Mouse (Mus musculus) large intestine, adult 2 months (tissue): ENCODE data around the gene Atp5c1. TPM values are rescaled to one million over a fixed set of nuclear protein-coding genes. Genes with fewer than 3 reads are reported as not detected.

Experiments
- DNase-seq: peaks from one replicate; pipeline ENCODE4 v3.0.0-alpha.2; 2012; ENCODE audit warnings: low read depth, low spot score
- WGBS: fragments of 180-500 bp; shearing (Covaris S2); methylation state at CpG from one replicate; pipeline ENCODE4 v1.1.7; 2018; 5-methylcytosine and 5-hydroxymethylcytosine counted together
- polyA plus RNA-seq: library from polyadenylated mRNA; depleted of rRNA; stranded (reverse); fragments of >200 nt; gene quantifications from 2 replicates; pipeline ENCODE4 v1.2.3, GENCODE M21; 2012; rRNA removed

Atp5c1 gene
- 469 and 586 TPM in 2 replicates for polyA plus RNA-seq

DNA sequence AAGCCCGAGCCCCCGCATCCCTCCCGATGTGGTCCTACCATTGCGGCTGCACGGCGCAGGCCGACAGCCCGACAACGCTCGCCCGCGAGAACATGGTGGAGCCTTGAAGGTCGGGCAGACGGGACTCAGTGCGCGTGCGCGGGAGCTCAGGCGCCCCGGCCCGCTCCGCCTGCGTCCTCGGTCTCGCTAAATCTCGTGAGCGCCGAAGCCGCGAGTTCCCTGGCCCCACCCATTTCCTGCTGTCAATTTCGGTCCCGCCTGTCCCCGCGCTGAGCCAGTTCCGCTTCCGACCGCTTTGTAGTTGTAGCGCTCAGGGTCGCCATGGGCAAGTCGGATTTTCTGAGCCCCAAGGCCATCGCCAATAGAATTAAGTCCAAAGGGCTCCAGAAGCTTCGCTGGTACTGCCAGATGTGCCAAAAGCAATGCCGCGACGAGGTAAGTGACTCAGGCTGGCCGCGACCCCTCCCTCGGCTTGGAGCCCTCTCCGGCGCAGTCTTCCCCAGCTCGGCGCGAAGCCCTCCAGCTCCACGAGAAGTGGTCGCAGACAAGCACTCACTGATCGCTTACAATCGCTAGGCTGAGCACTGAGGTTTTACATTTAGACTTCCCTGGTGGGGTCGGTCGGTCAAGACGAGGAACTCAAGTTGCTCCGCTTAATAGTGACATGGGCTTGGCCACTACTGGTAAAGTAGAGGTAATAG is at the start of gene Atp5c1, which contains the start of gene Kin:
TSS of gene Atp5c1 (minus strand) at position 201 of the 701 bp plus-strand sequence.
TSS of gene Kin (plus strand) at position 284 of the 701 bp plus-strand sequence.
- peak; percentile 84 for DNase-seq
- WGBS: under 1% methylated on average over 61 of the region's 61 CpGs

DNA sequence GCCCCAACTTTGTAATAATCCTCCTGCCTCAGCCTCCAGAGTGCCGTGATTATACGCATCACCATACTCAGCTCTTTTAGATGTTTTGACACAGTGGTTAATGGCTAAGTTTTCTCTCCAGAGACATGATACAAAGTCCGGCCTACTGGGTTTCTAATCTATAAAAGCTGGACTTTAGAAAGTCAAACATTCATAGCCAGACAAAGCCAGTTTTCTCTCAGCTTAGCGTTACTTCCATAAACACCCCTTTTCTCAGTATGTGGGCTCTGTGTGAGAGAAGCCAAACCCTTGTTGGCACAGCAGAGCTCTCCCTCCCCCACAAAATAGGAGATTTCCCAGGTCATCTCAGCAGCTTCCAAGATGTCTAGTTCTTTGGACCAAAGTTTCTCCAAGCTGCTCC is 48.3 kb upstream of the Atp5c1 start:
- DNase-seq: no peak
- WGBS: 33% methylated on average over 4 of the region's 4 CpGs

DNA sequence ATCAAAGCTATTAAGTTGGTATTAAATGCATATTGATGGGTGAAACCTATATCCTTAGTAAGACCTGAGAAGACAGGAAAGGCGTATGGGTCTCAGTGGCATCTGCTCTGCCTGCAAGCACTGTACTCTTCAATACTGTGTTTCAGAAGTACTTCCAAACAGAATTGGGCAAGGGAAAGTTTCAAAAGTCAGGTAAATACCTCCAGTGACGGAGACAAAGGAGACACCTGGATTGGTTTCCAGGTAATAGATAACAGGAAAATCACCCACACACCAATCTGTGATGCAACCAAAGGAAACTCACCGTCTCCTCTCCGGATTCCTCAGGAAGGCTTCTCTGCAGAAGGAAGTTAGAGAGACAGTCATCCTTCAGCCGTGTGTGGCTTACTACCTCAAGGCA is 47.2 kb upstream of the Atp5c1 start:
- 86% methylated on average over 5 of the region's 5 CpGs for WGBS
- DNase-seq: no peak

DNA sequence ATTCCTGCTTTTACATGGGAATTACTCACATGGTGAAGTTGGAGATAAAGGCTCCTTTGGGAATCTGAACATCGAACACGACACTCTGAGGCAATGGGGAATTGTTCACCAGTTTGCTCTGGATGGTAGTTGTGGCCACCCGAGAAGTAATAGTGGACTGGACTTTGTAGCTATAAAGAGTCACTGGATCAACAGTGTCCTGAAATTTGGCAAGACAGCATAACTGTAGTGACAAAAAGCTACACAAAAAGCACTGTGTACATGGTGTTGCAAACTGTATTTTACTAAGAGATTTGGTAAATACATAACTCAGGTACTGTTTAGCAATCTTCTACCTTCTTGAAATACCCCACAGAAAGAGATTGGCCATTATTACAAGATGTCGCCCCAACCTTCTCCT is 45.8 kb upstream of the Atp5c1 start:
- no peak for DNase-seq
- 65% methylated on average over 4 of the region's 4 CpGs for WGBS

DNA sequence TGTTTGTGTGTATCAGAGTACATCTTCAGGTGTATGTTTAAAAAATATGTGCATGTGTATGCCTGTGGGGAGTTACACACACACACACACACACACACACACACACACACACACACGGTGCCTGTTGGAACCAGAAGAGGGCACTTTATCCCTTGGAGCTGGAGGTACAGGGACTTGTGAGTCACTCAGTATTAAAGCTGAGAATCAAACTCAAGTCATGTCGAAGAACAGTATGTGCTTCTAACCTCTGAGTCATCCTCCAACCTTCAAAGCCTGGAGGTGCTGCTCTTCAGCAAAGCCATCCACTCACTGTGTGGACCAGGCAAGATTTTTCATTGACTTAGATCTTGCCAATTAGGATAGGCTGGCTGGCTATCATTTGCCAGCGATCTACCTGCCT is 41.5 kb upstream of the Atp5c1 start:
- 47% methylated on average over 3 of the region's 3 CpGs for WGBS

DNA sequence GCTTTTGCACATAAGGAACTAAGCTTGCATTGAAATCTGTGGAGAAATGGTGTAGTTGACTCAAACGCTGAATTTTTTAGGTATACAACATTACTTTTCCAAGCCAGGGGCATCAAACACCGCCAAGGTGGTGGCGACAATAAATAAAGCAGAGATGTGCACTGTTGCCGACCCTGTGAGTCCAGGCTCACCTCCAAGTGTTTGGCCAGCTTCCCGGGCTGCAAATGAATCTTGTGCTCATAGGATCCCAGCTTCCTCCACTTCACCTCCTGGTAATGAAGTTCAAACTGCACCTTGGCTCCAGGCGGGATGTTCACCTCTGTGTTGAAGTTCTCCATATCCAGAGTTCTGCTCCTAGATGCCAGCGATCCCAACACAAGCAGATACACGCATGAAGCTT is 39.0 kb upstream of the Atp5c1 start:
- 71% methylated on average over 8 of the region's 8 CpGs for WGBS
- no peak for DNase-seq

More for the DNA sequence above, 41.5 kb upstream of the Atp5c1 start:
- no peak for DNase-seq

DNA sequence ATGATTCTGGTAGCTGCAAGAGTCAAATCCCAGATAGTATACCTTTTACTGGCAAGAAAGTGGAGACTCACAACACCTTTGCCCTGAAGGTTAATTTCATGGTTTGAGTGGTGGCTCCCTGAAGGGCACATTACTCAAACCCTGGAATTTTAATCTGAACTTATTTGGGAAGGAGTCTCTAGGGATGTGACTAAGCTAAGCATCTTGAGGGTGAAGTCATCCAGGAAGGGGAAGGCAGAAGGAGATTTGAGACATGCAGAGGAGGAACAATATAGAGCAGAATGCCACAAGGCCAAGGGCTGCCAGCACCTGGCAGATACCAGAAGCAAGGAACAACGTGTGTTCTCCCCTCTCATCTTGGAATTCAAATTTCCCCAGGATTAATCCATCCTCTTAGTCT is 38.4 kb upstream of the Atp5c1 start:
- WGBS: 63% methylated on average over 1 of the region's 1 CpGs
- no peak for DNase-seq

DNA sequence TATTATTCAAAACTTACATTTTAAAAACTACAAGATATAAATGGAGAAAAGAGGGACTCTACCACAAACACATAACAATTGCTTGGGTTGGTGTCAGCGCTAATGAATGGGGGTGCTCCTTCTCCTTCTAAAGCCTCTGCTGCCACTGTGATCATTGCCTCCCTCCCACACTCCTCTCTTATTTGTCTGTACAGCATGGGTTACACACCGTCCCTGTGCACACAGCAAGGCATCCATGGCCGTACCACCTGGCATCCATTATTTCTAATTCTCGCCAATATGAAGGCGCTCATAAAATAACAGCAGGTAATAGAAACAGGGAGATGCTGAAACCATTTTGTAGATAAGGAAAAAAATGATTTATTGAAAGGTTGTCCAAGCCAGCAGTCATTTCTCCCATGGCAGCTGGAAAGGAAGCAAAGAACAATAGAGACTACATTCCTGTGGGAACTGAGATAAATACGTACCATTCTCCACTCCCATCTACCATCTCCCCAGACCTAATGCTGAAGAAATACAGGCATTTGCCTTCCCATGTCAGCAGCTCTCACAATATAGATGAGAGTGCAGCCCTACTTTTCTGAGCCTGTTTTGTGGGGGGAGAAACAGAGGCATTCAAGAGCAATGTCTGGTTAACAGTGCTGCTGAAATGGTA is 28.4 kb upstream of the Atp5c1 start:
- WGBS: 73% methylated on average over 6 of the region's 6 CpGs
- no peak for DNase-seq

DNA sequence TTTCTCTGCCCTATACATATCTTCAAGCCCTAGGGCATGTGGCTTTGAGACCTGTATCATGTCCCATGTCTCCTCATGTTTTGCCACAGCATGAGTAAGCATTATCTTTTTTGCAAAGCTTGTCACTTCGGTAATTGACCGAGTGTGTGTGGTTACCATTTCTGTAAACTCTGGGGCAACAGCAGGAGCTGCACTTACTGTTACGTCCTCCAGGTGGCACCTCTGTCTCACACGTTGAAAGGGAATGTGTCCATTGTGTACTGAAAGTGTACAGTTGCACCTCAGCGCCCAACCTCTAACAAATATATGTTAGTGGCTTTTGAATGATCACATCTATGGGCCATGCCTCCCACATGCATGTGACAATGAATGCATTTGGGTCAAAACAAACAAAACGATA is 20.9 kb upstream of the Atp5c1 start:
- 21% methylated on average over 6 of the region's 6 CpGs for WGBS
- DNase-seq: no peak

DNA sequence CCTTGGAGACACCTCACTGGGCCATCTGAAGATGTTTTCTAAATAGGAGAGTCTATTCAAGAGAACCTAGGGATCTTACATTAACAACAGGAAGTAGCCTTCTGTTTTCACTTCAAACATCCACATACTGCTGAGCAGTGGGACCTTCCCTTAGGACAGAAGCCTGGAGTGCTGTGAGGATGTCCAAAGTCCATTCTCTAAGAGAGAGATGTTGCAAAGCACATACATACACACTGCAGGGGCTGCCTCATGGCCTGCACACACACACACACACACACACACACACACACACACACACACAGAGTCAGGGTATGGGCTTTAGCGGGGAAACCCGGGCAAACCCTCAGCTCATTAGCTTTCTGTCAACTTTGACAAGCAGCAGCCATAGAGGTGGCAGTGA is 20.2 kb upstream of the Atp5c1 start:
- DNase-seq: no peak
- 66% methylated on average over 2 of the region's 2 CpGs for WGBS

DNA sequence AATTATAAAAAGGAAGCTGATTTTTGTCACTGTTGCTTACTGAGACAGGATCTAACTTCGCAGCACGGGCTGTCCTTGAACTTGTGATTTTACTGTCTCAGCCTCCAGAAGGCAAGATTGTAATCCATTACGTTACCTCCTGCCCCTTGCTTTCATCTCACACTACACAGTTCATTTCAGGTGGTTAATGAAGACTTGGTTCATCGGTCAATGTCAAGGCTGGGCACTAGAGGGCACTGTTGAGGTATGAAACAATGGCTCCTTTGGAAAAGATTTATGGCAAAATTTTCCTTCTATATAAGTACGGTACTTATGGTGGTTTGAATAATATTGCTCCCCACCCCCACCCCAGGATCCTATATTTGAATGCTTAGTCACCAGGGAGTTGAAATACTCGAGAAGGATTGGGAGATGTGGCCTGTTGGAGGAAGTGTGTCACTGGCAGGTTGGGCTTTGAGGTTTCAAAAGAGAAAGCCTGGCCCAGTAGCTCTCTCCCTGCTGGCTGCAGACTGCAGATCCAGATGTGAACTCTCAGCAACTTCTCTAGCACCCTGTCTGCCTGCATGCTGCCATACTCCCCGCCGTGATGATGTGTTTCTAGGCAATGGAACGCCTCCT is 18.4 kb upstream of the Atp5c1 start:
- 37% methylated on average over 9 of the region's 9 CpGs for WGBS
- DNase-seq: no peak

DNA sequence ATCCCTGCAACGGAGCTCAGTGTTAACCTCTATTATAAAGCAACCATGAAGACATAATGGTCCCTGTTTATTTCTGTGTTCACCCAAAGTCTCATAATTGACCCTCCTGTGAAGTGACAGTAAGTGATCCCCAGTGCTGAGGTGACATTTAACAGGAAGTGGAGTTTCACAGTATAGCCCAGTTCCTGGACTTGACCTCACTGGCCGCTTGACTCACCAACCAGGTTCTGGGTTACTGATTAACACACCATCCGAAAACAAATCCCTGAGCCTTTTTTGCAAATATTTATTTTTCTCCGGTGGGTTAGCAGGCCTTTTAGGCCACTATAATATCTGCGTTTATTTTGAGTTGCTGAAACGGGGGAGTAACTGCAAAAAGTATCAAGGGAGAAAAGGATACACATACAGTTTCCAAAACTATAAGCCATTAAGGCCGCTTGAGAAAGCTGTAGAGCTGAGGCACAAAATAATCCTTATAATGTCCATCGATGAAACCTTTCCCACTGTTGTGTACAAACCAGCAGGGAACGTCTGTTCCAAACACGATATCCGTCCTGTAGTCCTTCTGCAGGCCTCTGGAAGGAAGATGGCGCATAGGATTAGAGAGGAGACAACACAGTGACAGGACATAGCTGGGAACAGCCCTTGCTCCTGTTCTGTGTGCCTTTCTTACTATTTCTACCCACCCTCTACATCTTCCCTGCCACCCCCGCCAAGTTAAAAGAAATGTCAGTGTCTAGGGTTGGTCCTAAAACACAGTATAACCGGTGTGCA is 14.2 kb upstream of the Atp5c1 start:
- no peak for DNase-seq
- 46% methylated on average over 14 of the region's 14 CpGs for WGBS

DNA sequence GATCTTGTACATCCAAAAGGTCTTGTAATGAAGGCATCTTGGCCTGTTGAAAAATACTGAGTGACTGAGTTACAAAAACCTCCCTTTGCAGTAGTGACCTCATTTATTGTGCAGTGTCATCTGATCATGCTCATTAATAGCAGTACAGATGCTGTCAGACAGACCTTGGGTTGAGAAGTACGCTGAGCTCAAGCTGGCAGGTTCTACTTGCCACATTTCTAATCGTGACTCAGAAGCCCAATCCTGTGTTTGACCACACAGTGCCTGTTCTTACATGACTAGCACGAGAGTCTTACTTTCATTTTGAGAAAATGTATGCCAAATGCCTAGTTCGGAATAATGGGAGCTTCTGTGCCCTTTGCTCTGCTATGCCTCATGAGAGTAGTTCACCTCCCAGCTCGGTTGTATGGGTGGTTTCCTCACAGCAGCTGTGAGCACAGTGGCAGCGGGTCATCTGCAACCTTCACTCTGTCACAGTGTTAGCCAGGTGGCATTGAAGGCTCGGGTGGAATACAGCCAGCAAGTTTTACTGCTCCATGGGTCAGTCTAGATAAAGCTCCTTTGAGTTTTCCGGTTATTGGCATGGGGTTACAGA is 7.0 kb upstream of the Atp5c1 start:
- no peak for DNase-seq
- WGBS: 54% methylated on average over 8 of the region's 8 CpGs

DNA sequence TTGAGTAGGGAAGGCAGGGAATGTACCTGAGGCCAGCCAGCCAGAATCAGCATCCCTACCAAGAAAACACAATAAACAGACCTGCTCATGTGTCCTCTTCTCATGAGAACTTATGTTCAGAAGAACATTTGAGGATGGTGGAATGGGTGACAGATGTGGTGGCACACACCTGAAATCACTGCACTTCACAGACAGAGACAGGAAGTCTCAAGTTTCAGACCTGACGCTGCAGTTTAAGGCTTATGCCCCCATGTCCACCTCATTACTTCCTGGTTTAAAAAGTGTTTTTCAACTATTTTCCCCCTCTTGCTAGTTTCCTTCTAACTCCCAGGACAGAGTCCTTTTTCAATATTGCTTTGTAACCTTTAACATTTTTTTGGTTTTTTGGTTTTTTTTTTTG is 2.4 kb upstream of the Atp5c1 start:
- no peak for DNase-seq
- 78% methylated on average over 1 of the region's 1 CpGs for WGBS

DNA sequence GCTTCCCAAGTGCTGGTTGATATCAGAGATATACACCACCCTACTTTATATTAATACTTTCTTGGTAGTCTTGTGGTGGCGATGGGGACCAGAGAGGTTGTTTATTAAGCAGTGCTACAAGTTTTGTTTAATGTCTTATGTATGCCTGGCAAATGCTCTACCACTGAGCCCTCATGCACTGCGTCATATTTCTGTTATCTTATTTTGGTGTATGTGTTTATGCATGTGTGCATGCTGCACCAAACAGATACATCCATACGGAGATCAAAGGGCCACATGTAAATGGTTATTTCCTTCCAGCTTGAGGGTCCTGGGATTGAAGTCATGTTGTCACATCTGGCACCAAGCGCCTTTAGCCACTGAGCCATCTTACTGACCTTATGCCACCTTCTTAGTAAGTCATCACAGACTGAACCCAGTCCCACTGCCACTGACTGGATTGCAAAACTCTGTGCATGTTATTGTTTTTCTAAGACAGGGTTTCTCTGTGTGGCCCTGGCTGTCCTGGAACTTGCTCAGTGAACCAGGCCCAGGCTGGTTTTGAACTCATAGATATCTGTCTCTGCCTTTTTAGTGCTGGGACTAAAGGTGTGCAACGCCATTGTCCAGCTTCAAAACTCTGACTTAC is 1.3 kb upstream of the Atp5c1 start:
- DNase-seq: no peak
- 82% methylated on average over 5 of the region's 5 CpGs for WGBS

DNA sequence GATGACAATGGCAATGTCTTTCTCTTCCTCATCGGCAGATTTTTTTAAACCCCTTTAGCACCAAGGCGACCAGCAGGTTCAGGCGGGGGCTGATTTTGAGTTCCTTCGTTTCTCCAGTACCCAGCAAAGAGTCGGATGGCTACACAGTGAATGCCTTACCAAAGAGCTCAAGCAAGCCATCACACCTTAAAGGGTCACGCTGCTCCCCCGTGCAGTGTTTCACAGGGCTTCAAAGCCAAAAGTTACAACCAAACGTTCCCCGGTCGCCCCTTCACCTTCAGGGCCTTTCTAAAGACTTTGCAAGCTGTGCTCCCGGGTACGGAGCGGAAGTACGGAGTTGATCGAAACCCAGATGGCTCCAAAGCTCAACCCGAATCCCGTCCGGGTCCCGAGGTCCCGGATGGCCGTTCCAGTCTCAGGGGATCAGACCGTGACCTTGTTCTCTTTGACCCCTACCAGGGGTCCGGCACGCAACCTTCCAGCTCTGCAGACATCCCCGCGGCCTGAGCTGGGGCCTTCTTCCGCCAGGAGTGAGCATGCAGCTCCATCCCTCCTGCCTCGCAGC is 483 bp downstream of the Atp5c1 start:
- no peak for DNase-seq
- WGBS: under 1% methylated on average over 28 of the region's 28 CpGs

DNA sequence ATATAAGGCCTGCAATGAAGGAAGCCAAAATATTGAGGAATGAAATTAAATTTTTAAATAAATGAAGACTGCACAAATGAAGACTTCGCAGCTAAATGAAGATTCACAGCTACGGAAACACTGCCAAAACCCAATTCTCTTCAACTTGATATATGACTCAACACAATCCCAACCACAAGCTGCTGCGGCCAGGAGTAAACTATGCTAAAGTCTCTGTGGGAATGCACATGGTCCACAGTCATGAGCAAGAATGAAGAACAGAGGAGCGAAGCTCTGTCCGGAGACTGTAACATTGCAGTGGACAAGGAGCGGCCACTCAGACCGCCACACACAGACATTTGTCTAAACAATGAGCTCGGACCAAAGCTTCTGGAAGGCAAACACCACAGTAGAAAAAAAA is 3.6 kb downstream of the Atp5c1 start:
- WGBS: 58% methylated on average over 8 of the region's 8 CpGs
- no peak for DNase-seq

DNA sequence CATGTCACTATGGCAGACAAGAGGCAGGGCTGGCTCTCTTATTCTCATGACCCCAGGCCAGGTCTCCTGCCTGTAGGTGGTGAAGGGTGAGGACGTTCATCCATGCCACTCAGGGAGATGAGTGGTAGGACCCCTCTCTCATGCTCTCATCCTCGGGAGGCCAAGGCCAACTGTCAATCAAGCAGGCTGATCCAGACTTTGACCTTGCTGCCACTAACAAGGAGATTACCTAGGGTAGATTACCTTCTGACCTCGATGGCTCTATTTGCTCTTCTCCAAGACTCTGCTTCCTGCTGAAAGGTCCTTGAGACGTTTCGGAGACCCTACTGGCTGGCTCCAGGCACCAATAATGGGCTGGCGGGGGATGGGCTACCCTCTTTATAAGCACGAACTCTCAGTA is 5.8 kb downstream of the Atp5c1 start:
- 44% methylated on average over 7 of the region's 7 CpGs for WGBS
- DNase-seq: no peak

DNA sequence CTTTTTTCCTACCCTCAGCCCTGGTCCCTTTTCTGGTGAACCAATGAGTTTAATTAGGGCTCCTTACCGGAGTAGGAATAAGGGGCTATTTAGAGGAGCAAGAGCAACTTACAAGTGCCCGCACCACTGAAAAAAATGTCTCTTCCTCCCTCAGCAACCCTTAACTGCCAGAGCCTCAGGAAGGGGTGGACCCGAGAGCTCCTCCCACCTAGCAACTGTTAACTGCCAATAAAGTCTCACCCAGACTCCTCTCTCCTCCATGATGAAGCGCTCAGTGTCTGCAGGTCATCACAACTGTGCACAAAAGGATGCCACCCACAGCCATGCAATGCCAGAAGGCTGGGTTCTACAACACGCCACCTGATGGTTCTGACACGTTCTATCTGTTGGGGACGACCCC is 8.6 kb downstream of the Atp5c1 start:
- WGBS: 66% methylated on average over 7 of the region's 7 CpGs

More for the DNA sequence above, 8.6 kb downstream of the Atp5c1 start:
- no peak for DNase-seq
